Comparison of ENCODE assay signal across 32 mouse cellular contexts in the genomic region with DNA sequence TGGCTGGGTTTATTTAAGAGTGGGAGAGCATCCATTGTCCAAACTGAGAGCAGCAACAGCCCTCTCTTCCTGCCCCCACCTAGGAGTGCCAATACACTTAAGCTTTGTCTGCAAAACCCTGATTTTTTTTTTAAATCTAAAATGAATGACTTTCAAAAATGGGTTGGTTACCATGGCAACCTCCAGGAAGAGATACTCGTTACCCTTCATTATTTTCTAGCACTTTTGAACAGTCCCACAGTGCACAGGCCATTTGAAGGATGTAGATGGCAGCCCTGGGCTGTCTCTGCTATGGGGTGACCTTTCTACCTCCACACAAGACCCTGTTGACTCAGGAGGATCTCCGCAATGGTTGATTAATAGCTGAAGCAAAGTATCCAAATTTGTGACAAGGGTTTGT. TPM values are rescaled to one million over a fixed set of nuclear protein-coding genes. Genes with fewer than 3 reads are reported as not detected.
A peak's percentile ranks its signal among the peaks of the same experiment; 100 is the strongest.
DNase-seq lines count a peak whose midpoint lies in the region; ATAC-seq and TF ChIP-seq lines count a peak whose summit lies in the region.
"Had no signal": no experiment of that assay in that cellular context is flagged by ENCODE, and none has a peak within 500 bp of the region (broad histone marks: within the 10 kb centered on the region; RNA-seq: fewer than 3 reads in every experiment).

No protein-coding gene starts in this region.

- peak; percentile 65 for DNase-seq in forebrain, postnatal 0 days
- DNase-seq in forebrain, embryonic 11.5 days (ENCODE audit: low spot score): no peak
- DNase-seq in midbrain, embryonic 14.5 days: peak; percentile 56
- no peak for DNase-seq in midbrain, embryonic 11.5 days (ENCODE audit: low spot score, missing footprints)
- peak; percentile 45 for DNase-seq in brain, embryonic 18.5 days (ENCODE audit: low read depth, low spot score)
- peak; percentile 42 for DNase-seq in telencephalon, adult 2 months (ENCODE audit: low read depth, low spot score)
- no peak for DNase-seq in adrenal gland, adult 8-10 months
- DNase-seq: adrenal gland, adult 2 months; B cell, adult 2 months; cerebellum, adult 18-20 months; gastrocnemius, adult 2 months; heart, adult 2 months; heart, postnatal 4 days; kidney, adult 8-10 months; kidney, postnatal 4 days; lung, embryonic 14.5 days; lung, postnatal 14 days; right cerebral cortex, postnatal 25 days; thymus, adult 18-20 months; thymus, postnatal 25 days had no signal

- no peaks in the 10 kb centered on the region for H3K27me3 ChIP-seq in forebrain, postnatal 0 days (ENCODE audit: insufficient read depth, low read length)
- H3K27me3 ChIP-seq in forebrain, embryonic 11.5 days (ENCODE audit: control insufficient read depth, insufficient read depth, low read length): no peaks in the 10 kb centered on the region
- no peaks in the 10 kb centered on the region for H3K27me3 ChIP-seq in midbrain, embryonic 14.5 days (ENCODE audit: control insufficient read depth, insufficient read depth, low read length)
- H3K27me3 ChIP-seq in midbrain, embryonic 11.5 days (ENCODE audit: control insufficient read depth, insufficient read depth, low read length): no peaks in the 10 kb centered on the region
- H3K27me3 ChIP-seq: heart, embryonic 12.5 days; intestine, embryonic 15.5 days; limb, embryonic 12.5 days; liver, embryonic 15.5 days had no signal

- no peaks in the 10 kb centered on the region for H3K9me3 ChIP-seq in forebrain, postnatal 0 days (ENCODE audit: low read length)
- H3K9me3 ChIP-seq in forebrain, embryonic 11.5 days (ENCODE audit: control insufficient read depth, low read length): no peaks in the 10 kb centered on the region
- no peaks in the 10 kb centered on the region for H3K9me3 ChIP-seq in midbrain, embryonic 14.5 days (ENCODE audit: control insufficient read depth, low read length)
- no peaks in the 10 kb centered on the region for H3K9me3 ChIP-seq in midbrain, embryonic 11.5 days (ENCODE audit: control insufficient read depth, low read length)
- H3K9me3 ChIP-seq: heart, embryonic 12.5 days; intestine, embryonic 15.5 days; limb, embryonic 12.5 days; liver, embryonic 15.5 days had no signal

- 0 out of 2 replicates have a peak, but pooled peaks cover 8% of the 10 kb centered on the region for H3K4me1 ChIP-seq in forebrain, postnatal 0 days (ENCODE audit: insufficient read depth)
- no peaks in the 10 kb centered on the region for H3K4me1 ChIP-seq in forebrain, embryonic 11.5 days (replicated peaks; ENCODE audit: control insufficient read depth, insufficient read depth, low read length)
- H3K4me1 ChIP-seq in midbrain, embryonic 14.5 days (ENCODE audit: control insufficient read depth, insufficient read depth, low read length): no peaks in the 10 kb centered on the region
- H3K4me1 ChIP-seq in midbrain, embryonic 11.5 days (ENCODE audit: control insufficient read depth, insufficient read depth, low read length): no peaks in the 10 kb centered on the region
- H3K4me1 ChIP-seq: heart, embryonic 12.5 days; intestine, embryonic 15.5 days; liver, embryonic 15.5 days had no signal

- peaks cover 17% of the 10 kb centered on the region for H3K36me3 ChIP-seq in forebrain, postnatal 0 days (ENCODE audit: insufficient read depth)
- H3K36me3 ChIP-seq in forebrain, embryonic 11.5 days (ENCODE audit: control insufficient read depth, insufficient read depth, low read length): no peaks in the 10 kb centered on the region
- no peaks in the 10 kb centered on the region for H3K36me3 ChIP-seq in midbrain, embryonic 14.5 days (ENCODE audit: control insufficient read depth, insufficient read depth, low read length)
- H3K36me3 ChIP-seq in midbrain, embryonic 11.5 days (ENCODE audit: control insufficient read depth, insufficient read depth, low read length): no peaks in the 10 kb centered on the region
- H3K36me3 ChIP-seq: heart, embryonic 12.5 days; intestine, embryonic 15.5 days; limb, embryonic 12.5 days; liver, embryonic 15.5 days had no signal

- peak overlapping the region; percentile 47; the same call in 1 of the 2 replicates for H3K27ac ChIP-seq in forebrain, postnatal 0 days (ENCODE audit: low read depth, low read length)
- no peak overlapping the region for H3K27ac ChIP-seq in forebrain, embryonic 11.5 days (ENCODE audit: low read depth, low read length)
- no peak overlapping the region for H3K27ac ChIP-seq in midbrain, embryonic 14.5 days (replicated peaks; ENCODE audit: low read depth, low read length)
- H3K27ac ChIP-seq in midbrain, embryonic 11.5 days (ENCODE audit: low read depth, low read length): no peak overlapping the region
- H3K27ac ChIP-seq: gastrocnemius, adult 2 months; heart, adult 2 months; hindbrain, embryonic 14.5 days; intestine, embryonic 15.5 days; kidney, postnatal 0 days; limb, embryonic 12.5 days; liver, embryonic 15.5 days had no signal

- ATAC-seq in forebrain, postnatal 0 days: peak; percentile 67
- ATAC-seq in forebrain, embryonic 11.5 days (replicated peaks; ENCODE audit: low FRiP score): no peak
- no peak for ATAC-seq in midbrain, embryonic 14.5 days (ENCODE audit: low FRiP score, low TSS enrichment)
- ATAC-seq in midbrain, embryonic 11.5 days (ENCODE audit: low FRiP score): no peak
- ATAC-seq: intestine, embryonic 15.5 days had no signal

- H3K9ac ChIP-seq in forebrain, postnatal 0 days: no peak overlapping the region
- no peak overlapping the region for H3K9ac ChIP-seq in forebrain, embryonic 11.5 days (ENCODE audit: low read length)
- no peak overlapping the region for H3K9ac ChIP-seq in midbrain, embryonic 14.5 days (replicated peaks; ENCODE audit: low read length)
- H3K9ac ChIP-seq in midbrain, embryonic 11.5 days (ENCODE audit: low read length): no peak overlapping the region
- H3K9ac ChIP-seq: heart, embryonic 12.5 days; hindbrain, embryonic 14.5 days; intestine, embryonic 15.5 days; limb, embryonic 12.5 days; liver, embryonic 15.5 days; lung, embryonic 14.5 days had no signal

- H3K4me2 ChIP-seq in forebrain, postnatal 0 days (ENCODE audit: low read depth): no peak overlapping the region
- no peak overlapping the region for H3K4me2 ChIP-seq in forebrain, embryonic 11.5 days (ENCODE audit: low read depth, low read length, severe bottlenecking)
- H3K4me2 ChIP-seq in midbrain, embryonic 14.5 days (ENCODE audit: low read length): no peak overlapping the region
- H3K4me2 ChIP-seq in midbrain, embryonic 11.5 days: no peak overlapping the region
- H3K4me2 ChIP-seq: heart, embryonic 12.5 days; hindbrain, embryonic 14.5 days; intestine, embryonic 15.5 days; limb, embryonic 12.5 days; liver, embryonic 15.5 days; lung, embryonic 14.5 days had no signal

- WGBS in forebrain, postnatal 0 days: 41% methylated on average over 2 of the region's 2 CpGs
- WGBS in forebrain, embryonic 11.5 days: 63% methylated on average over 2 of the region's 2 CpGs
- 56% methylated on average over 2 of the region's 2 CpGs for WGBS in midbrain, embryonic 14.5 days
- 83% methylated on average over 2 of the region's 2 CpGs for WGBS in midbrain, embryonic 11.5 days

- no peak overlapping the region for H3K4me3 ChIP-seq in forebrain, postnatal 0 days (ENCODE audit: low read depth, low read length)
- H3K4me3 ChIP-seq in forebrain, embryonic 11.5 days (ENCODE audit: low read depth, low read length): no peak overlapping the region
- no peak overlapping the region for H3K4me3 ChIP-seq in midbrain, embryonic 14.5 days (replicated peaks; ENCODE audit: low read depth, low read length)
- no peak overlapping the region for H3K4me3 ChIP-seq in midbrain, embryonic 11.5 days (ENCODE audit: low read depth, low read length)
- H3K4me3 ChIP-seq: gastrocnemius, adult 2 months; heart, adult 2 months; heart, embryonic 12.5 days; intestine, embryonic 15.5 days; limb, embryonic 12.5 days; liver, embryonic 15.5 days had no signal

- TF ChIP-seq CTCF in forebrain, postnatal 0 days (IDR thresholded peaks at IDR 0.05; ENCODE audit: low read depth): no peak

RNA-seq across cellular contexts. Expression of a gene that starts 9.0 kb away (rescaled TPM):
- total RNA-seq in forebrain, postnatal 0 days (2014; rRNA removed): 1.00 TPM in 1 of 2 replicates, not detected in the other
- polyA plus RNA-seq in forebrain, postnatal 0 days (2015; fragmentation: Nextera tagmentation; extraction: Ambion mirVana): 0.14 TPM in 1 of 2 replicates, not detected in the other
- not detected in 2 replicates for polyA plus RNA-seq in forebrain, embryonic 11.5 days (2014; fragmentation: Nextera tagmentation; extraction: Ambion mirVana)
- polyA plus RNA-seq in midbrain, embryonic 14.5 days (2014; fragmentation: Nextera tagmentation; extraction: Ambion mirVana): not detected in 2 replicates
- not detected in 2 replicates for polyA plus RNA-seq in midbrain, embryonic 11.5 days (2014; fragmentation: Nextera tagmentation; extraction: Ambion mirVana)
- 1 to 10 TPM in 1 of 4 experiments, not detected in 3; 1.0 TPM for total RNA-seq in adrenal gland, adult 8-10 months (2022)
- total RNA-seq: gastrocnemius, adult 2 months; heart, adult 2 months; liver, adult 2 months; neutrophil, adult 5-6 weeks had no signal
- polyA plus RNA-seq: adrenal gland, adult 2 months; embryonic facial prominence, embryonic 11.5 days; heart, adult 2 months; heart, embryonic 12.5 days; heart, postnatal 0 days; hindbrain, embryonic 14.5 days; intestine, embryonic 15.5 days; kidney, postnatal 0 days; limb, embryonic 12.5 days; liver, adult 2 months; liver, embryonic 15.5 days; lung, embryonic 14.5 days; neural tube, embryonic 11.5 days; stomach, embryonic 16.5 days had no signal

Comparison
In these comparisons a context has a peak if more than half of its experiments do, and no peak if none do; other contexts are left out.
1. DNase-seq: peak in forebrain, postnatal 0 days (single experiment), midbrain, embryonic 14.5 days (single experiment), brain, embryonic 18.5 days (single experiment) and telencephalon, adult 2 months (single experiment); none in forebrain, embryonic 11.5 days (single experiment), midbrain, embryonic 11.5 days (single experiment) and adrenal gland, adult 8-10 months (single experiment).